Mouse (Mus musculus) thymus, postnatal 10 days (tissue): Measurements from ENCODE around the gene Necab2.

ENCODE experiments used
- DNase-seq, 2 experiments: peaks; one replicate each; pipeline ENCODE4 v3.0.0; 2021; ENCODE audit warnings: low spot score in 2 of 2

Necab2 gene

DNA sequence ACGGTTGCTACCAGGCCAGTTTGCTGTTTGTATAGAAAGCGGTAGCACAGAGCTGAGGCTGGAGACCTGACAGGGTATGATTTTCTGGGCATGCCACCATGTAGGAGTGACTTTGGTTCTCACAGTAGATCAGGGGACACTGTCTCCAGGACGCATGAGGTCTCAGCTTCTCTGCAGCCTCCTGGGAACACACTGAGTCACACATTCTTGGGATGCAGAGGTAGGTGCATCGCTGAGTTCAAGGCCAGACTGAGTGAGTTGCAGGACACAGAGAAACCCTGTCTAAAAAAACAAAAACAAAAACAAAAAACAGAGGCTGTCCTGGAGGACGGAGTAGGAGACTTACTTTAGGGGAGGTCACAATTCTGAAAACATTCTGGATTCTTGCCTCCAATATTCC, 6.4 kb downstream of the Necab2 start:
- DNase-seq, result no peak

DNA sequence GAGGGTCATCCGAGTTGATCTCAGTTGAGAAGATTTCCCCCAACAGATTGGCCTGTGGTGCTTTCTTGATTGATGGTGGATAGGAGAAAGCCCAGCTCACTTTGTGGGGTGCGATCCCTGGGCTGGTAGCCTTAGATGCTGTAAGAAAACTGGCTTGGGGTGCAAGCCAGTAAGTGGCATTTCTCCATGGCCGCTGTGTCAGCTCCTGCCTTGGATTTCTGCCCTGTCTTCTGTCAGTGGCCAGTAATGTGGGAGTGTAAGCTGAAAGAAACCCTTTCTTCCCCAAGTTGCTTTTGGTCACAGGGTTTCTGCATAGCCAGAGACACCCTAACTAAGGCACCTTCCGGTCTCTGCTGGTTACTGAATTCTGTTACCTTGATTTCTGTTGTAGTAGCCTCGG, 9.5 kb downstream of the Necab2 start:
- no peak for DNase-seq

DNA sequence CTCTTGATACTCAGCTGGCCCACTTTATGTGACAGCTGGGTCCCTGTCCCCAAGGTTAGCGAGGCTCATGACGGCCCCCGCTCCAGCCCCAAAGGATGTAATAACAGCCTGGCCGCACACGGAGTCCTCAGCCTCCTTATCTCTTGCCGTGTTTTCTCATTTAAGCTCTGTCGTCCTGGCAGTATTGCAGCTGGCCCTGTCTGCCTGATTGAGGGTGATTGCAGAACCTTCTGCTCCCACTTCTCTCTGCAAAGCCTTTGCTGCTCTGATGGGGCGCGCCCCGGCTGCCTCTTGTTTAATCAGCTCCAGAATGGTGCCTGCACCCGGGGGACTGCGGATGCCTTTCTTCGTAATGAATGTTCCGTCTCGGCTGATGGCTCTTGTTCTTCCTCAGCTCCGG, 13.2 kb downstream of the Necab2 start:
- DNase-seq, result no peak

DNA sequence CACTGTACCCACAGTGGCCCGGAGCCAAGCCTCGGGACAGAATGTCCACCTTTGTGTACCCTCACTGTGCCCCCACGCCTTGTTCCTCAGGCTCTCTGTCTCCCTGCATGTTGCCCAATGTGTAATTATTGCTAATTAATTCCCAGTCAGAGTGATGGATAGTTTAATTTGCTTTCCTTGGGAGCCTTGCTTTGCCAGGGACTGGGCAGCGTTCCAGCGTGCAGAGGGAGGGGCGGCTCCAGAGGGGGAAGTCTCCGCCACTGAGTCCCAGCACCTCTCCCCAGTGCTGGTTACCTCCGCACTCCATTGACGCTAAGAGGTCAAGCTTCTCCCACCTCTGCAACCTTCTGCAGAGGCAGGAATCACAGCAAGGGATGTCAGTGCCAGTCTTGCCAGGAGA, 14.8 kb downstream of the Necab2 start:
- no peak for DNase-seq

GRCm38 (mm10) chr8:119463709-119464108, 17.2 kb downstream of the Necab2 start:
- no peak for DNase-seq

- peak; percentile 25 to 38 for DNase-seq
Observed at GRCm38 (mm10) chr8:119466105-119466504, 19.6 kb downstream of the Necab2 start.

- no peak for DNase-seq
Observed at GRCm38 (mm10) chr8:119466794-119467193, 20.3 kb downstream of the Necab2 start.

DNA sequence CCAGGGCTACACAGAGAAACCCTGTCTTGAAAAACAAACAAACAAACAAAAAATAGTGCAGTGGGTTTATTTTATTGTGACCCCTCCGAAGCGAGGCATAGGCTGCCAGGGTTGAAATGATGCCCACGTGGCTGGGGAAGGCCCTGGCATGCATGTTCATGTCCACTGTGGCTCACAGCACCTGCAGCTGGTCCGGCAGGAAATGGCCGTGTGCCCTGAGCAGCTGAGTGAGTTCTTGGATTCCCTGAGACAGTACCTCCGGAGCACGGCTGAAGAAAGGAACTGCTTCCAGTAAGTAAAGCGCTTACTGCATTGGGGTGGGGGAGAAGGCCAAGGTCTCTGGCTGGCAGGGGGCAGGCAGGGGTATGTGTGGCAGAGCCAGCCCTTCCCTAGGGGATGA, 21.6 kb downstream of the Necab2 start:
- DNase-seq, result no peak

- no peak for DNase-seq
Observed at GRCm38 (mm10) chr8:119478684-119479083, 32.2 kb downstream of the Necab2 start.

- DNase-seq, result no peak
Observed at GRCm38 (mm10) chr8:119484145-119484896, 37.8 kb downstream of the Necab2 start.

DNA sequence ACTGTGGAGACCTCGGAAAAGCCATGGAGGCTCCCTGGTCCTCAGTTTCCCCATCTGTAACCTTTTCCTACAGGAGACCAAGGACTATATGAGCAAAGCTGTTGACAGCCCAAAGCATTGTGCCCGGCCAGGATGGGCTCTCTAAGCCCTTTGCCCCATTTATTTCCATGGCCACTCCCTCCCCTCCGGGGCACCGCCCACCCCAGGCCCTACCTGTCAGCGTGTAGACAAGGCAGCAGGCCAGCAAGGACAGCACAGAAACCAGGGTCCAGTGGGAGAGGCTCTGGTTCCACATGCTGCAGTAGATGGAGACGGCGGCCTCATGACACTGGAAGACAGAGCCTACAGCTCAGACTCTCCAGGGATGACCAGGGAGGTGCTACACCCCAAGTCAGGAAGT, 40.6 kb downstream of the Necab2 start:
- DNase-seq, result no peak

DNA sequence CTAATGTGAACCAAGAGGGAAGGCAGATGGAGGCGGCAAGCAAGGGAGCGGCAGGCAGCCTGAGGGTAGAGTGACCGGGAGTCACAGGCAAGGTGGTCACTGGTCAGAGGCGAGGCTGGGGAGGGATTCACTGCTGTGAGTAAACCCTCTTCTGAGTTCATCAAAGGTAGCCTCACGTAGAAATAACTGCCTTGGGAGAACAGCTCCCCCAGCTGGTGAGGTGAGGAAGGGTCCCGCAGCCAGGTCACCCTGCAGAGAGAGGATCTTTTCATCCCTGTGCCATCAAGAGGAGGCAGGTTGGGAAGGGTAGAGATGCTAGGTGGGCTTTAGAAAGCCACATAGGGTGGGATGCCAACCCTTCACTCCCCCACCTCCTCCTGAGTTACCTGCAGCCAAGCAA, 50.3 kb downstream of the Necab2 start:
- peak; percentile 9 to 63 for DNase-seq

DNA sequence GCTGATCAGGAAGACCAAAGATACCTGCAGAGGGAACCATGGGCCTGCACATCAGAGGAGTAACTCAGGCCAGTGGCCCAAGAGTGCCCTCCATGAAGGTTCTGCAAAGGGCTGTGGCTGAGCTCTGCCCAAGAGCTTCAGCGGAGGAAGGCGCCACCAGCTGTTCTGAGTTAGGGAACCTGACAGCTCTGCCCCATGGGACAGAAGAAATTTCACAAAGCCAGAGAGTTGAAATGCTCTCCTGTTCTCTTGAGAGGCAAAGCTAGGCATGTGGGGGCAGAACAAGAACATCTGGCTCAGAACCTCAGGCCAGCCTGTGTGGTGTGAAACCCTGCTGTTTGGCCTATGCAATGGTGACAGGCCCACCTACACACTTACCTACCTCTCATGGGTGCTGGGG, 53.3 kb downstream of the Necab2 start:
- no peak for DNase-seq

DNA sequence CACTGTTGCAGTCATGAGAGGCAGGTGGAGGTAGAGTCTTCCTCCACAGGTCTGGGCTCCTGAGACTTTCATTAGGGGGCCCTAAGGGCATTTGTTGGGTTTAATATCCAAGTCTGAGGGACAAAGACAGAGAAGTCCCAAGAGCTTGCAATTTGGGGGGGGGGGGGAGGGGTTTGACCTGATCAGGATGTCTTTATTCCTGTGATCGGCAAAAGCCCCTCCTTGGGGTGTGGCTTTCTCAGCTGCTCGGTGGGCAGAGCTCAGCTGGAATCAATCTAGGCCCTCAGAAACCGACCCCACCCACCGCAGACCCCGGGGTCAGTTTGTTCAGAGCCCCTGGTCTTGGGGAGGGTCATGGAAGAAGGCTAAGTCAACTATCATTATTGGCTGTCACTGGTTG, 55.1 kb downstream of the Necab2 start, which contains the start of gene Slc38a8:
Gene Slc38a8 (minus strand): TSS at position 101 of the 400 bp plus-strand sequence.
- no peak for DNase-seq

- no peak for DNase-seq
Observed at GRCm38 (mm10) chr8:119502111-119502510, 55.6 kb downstream of the Necab2 start.

DNA sequence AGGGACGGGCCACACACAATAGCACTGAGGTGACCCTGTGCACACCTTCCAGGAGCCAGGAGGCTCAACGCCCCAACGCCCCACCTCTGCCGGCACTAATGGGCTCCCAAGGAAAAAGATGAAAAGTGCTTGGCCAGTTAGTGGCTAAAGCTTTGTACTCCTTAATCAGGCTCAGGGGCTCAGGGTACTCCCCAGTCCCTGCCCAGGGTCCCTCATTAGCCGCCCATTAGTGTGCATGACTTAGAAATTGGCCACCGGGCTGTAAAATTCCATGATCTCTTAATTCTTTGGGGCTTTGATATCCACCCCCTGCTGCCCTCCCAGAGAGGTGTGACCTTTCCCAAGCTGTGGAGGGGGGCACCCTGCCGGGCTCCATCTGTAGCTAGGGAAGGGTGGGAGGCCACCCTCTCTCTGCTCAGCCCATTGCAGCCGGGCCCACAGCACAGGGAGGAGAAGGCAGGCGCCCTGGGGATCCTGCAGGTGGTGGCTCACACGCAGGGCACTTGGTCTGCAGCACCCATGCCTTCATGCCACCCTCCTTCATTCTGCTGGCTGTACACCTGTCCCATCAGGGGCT, 56.8 kb downstream of the Necab2 start:
- DNase-seq, result no peak

GRCm38 (mm10) chr8:119505488-119505887, 59.0 kb downstream of the Necab2 start:
- DNase-seq, result no peak

GRCm38 (mm10) chr8:119506106-119506505, 59.6 kb downstream of the Necab2 start:
- DNase-seq, result no peak

- DNase-seq, result no peak
Observed at GRCm38 (mm10) chr8:119510471-119510870, 64.0 kb downstream of the Necab2 start.

GRCm38 (mm10) chr8:119511722-119512121, 65.2 kb downstream of the Necab2 start:
- no peak for DNase-seq

DNA sequence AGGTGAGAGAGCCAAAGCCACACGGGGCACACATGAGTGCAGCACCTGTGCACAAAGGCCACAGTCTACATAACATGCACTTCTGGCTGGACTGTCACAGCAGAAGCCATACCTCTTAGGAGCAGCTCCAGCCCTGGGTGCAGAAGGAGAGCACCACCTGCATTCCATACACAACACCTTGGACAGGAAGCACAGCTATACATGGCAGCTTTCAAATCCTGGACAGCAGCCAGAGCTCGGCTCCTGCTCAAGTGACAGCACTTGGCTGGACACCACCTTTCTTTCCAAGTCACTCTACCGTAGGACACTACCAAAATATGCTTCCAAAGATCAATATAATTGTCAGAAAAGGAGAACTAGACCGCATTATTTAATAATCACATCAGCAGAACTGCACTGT, 66.9 kb downstream of the Necab2 start:
- DNase-seq, result no peak

DNA sequence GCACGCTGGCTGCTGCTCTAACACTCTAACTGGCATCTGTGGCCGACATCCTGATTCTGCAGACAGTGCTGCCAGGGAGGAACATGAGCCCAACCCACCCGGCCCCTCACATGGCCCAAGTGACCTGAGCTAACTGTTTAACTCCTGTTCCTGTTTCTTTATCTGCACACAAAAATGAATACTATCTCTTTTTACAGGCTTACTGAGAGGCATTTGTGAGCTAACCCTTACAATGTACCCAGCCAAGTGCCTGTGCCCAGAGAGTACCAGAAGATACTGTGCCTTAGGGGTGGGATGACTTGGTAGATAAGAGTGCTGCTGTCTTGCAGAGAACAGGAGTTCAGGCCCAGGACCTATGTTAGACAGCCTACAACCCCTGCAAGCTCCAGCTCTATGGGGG, 68.4 kb downstream of the Necab2 start:
- DNase-seq, result no peak

DNA sequence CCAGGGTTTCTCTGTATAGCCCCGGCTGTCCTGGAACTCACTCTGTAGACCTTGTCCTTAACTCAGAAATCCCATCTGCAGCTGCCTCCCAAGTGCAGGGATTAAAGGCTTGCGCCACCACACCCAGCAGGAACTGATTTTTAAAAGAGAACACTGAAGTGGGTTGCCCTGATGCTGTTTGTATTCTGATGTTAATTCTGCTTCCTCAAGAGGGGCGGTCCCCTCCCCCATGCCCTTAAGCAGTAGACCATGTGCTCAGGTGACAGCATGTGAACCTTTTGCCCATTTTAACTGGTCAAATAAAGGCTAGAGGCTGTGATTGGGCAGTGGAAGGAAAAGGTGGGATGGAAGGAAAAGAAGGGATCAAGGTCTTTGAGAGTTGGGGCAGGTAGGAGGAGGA, 69.2 kb downstream of the Necab2 start:
- DNase-seq, result no peak

- no peak for DNase-seq
Observed at GRCm38 (mm10) chr8:119516674-119517073, 70.2 kb downstream of the Necab2 start.
